Mouse (Mus musculus): Measurements from ENCODE around the gene Casz1.
A peak's percentile ranks its signal among the peaks of the same experiment; 100 is the strongest.

Gene Casz1

DNA sequence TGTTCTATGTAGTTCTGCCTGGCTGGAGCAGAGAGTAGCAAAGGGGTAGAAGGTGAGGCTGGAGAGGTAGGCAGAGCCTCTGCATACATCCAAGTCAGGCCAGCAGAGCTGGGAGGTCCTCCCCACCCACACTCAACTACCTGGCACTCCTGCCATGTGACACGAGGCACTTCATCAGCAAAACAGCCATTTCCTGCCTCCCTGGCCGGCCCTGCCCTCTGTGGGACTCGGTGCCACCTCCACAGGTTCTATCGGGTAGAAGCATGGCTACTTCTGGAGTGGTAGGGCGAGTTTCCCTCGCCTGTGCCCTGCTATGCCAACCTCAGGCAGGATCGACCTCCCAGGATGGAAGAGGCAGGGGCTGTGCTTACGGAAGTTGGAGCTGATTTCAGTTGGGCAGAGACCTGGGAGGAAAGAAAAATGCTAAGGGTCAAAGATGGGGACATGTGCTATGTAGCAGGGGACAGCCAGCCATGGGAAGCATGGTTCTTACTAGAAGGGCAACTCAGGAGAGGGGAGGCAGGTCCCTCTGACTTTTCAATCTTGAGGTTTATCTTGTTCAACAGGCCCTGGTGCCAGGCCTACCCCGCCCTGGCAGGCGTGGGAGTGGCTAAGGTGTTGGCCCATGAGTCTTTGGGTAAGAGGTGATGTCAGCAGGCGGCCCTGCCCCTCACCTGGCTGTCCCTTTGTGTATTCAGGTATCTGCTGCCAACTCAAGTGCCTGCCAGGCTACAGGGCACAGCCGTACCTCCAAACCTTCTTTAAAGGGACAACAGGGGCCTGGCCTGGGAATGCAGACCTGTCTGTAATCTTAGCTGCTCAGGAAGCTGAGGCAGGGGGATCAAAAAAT lies 6.5 kb upstream of the Casz1 start:
- no peak for DNase-seq (ENCODE audit: low read depth, low spot score)

DNA sequence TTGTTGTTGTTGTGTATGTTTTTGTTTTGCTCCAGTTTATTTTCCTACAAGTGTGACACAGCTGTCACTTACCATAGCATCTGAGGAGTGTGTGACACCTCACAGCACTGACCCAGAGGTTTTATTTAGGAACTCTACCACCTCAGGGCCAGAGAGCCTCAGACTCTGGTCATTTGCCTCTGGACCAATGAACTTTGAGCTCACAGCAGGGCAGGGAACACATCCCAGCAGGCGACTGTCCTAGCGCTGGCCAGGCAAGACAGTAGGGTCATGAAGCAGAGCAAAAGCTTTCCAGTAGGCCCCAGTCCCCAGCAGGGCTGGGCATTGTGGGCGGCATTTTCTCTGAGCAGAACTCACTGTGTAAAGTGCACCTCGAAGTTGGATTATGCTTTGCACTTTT lies 1.2 kb upstream of the Casz1 start:
- DNase-seq (ENCODE audit: low read depth, low spot score) = no peak

DNA sequence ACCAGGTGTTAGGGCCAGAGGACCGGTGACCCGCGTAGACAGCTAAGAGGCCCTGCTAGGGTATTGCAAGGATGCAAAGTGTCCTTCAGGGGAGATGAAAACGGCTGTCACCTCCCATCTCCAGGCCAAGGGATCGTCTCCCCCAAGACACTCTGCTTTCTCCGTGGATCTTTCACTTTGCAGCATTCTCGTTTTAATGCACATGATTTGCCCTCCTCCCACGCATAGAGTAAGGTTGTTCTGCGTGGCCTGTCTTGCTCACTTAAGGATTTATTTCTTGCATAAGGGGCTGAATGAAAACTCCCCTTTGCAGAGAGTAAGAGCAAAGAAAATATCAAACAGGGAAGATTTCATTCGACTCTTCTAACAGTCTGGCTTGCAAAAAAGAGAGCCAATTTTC lies 593 bp upstream of the Casz1 start:
- DNase-seq (ENCODE audit: low read depth, low spot score) = no peak

DNA sequence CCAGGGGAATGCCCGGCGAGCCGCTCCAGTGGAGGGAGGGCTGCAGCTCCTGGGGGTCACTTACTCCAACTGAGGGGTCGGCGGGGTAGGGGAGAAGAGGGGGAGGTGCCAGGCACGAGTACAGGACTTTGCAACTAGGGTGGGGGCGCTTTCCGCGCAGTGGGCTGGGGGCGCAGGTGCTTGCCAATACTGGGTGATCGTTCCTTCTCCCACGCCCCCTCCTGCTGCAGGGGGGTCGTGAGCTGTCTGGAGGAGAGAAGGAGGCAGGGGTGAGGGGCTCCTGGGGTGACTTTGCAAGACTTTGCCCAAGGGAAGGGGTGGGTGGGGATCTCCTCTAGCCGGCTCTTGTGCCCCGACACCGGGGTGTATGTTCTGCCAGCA lies 541 bp downstream of the Casz1 start:
- no peak for DNase-seq (ENCODE audit: low read depth, low spot score)

DNA sequence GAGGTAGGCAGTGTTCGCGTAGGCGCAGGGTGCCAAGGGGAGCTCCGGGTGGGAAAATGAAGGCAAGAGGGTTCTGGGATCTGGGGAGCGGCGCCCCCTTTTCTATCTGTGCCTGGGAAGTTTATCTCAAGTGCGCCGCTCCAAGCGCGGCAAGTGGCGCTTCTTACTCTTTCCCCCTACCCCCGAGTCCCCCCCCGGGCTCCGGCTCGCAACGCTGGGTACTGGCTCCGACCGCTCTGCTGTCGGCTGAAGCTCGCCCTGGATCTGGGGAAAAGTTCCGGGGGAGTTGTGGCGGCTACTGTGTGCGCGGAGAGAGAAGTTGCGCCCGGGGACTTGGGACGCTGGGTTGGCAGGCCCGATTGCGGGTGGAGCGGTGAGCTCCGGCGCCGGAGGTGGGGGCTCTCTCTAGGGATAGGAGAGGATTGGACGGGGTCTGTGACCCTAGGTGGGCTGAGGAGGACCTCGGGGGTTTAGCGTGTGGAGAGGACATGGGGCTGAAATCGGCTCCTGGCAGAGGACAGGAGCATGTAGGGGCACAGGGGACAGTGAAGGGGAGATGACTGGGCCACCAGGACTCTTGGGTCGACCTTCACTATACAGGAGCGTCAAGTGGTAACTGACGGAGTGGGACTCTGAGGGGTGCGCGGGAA lies 1.1 kb downstream of the Casz1 start:
- DNase-seq (ENCODE audit: low read depth, low spot score) = no peak

DNA sequence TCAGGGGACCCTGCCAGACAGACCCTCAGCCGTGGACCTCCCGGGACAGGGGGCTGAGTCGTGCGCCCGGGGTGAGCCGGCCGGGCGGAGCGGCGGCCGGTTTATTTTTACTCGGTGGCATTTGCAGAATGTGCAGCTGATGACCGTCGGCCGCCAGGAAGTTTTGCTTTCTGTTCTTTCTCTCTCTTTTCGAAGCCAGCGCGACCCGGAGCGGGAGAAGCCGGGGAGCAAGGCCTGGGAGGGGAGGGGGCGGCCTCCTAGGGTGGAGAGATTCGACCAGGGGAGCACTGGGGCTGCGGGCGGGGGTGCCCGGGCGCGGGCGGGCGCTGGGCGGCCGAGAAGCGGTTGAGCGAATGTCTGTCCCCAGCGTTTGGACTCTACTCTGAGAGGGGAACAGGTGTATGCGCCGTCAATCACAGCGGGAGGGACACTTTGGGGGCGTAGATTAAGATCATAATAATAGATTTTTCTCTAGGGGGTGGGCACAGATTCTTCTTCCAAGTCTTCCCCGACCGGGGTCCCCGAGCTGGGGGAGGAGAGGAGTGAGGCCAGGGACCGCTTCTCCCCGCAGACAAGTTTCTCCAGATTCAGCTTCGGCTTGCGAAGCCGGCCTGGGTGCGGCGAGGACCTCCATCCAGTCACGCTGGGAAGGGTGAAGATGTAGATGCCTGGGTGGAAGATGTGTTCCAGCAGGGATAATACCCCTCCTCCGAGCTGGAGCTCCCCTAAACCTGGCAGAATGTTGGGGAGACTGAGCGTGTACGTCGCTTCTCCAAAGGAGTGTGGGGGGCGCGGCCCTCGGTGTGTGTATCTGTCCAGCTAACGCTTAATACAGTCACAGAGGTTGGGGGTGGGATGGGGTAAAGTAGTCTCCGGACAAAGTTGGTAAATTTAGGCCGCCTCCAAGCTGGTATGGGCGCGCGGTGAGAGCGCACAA lies 1.9 kb downstream of the Casz1 start:
- DNase-seq (ENCODE audit: low read depth, low spot score) = no peak

DNA sequence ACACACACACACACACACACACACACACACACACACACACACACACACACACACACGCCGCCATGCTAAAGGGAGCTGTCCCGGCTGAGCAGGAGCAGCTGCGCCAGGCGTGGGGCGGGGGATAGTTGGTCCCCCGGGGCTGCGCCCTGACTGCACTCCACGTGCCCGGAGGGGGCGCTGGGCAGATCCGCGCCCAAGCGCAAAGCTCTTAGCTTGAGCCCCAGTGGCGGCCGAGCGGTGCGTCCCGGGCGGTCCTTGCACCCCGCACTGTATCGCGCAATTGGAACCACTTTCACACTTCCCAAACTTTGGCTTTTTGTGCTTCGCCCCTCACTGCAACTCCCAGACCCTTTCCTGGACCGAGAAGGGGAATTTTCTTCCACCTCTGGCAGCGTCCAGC lies 2.6 kb downstream of the Casz1 start:
- peak; percentile 48 for DNase-seq (ENCODE audit: low read depth, low spot score)

DNA sequence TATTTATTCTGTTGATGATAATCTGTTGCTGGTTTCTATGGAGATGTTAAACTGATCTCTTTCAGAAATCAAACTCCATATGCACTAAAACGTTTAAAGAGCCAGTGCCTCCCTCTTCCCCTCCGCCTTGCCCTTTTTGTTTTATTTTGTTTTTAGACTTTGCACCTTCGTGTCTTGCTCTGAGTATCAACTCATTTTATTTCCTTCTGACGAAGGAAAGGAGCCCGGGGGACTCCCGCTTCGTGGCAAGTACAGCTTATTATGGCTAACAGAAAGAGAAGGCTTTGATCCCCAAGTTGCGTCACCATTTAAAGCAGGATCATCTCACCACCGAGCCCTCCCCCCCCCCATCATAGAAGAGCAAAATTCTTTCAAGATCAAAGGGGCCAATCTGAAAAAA lies 3.2 kb downstream of the Casz1 start:
- no peak for DNase-seq (ENCODE audit: low read depth, low spot score)

DNA sequence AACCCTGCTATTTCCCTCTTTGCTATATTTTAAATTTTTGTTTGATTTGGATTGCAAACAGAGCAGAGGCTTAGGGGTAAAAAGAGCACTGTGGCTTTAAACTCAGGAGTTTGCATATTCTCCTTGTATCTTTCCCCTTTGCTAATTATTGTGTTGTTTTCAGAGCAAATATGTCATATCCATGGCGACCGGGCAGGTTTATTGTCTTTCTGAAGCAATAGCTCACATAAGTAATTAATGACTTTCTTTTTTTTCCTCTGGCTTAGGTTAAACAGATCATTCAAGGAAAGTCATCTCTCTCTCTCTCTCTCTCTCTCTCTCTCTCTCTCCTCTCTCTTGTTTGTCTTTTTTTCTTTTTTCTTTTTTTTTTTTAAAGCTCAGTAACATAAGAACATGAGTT lies 4.6 kb downstream of the Casz1 start:
- DNase-seq (ENCODE audit: low read depth, low spot score) = no peak

DNA sequence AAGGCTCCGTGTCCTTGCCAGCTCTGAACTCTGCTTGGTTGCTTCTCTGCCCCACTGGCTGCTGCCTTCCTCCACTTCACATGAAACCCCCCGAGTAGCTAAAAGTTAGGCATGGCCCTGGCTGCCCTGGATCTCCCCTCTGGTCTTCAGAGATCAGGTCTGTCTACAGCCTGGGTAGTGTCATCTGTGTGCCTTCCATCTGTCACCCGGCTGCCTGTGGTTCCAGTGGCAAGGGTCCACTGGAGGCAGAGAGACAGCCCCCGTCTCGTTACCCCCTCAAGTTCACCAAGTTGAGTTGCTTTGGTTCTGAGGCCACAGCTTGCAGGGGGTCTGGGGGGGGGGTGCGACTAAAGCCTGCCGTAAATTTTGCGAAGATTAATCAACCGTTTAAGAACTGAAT lies 6.5 kb downstream of the Casz1 start:
- DNase-seq (ENCODE audit: low read depth, low spot score) = no peak

DNA sequence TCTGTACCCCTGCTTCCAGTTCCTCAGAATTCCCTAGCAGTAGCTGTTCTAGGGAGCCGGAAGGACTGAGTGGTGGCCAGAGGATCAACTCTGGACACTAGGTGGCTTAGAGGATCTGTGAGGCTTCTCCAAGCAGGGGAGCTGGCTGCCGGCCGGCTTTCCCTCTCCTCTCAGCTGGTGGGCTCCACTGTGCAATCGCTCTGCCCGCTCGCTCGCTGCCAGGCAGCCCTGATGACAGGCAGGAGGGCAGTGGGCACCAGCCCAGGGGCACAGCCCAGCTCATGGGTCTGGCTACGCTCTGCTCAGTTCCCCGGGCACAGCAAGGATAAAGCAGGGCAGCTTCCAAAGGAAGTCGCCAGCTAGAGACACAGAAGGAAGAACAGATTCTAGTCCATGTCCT lies 7.7 kb downstream of the Casz1 start:
- no peak for DNase-seq (ENCODE audit: low read depth, low spot score)

DNA sequence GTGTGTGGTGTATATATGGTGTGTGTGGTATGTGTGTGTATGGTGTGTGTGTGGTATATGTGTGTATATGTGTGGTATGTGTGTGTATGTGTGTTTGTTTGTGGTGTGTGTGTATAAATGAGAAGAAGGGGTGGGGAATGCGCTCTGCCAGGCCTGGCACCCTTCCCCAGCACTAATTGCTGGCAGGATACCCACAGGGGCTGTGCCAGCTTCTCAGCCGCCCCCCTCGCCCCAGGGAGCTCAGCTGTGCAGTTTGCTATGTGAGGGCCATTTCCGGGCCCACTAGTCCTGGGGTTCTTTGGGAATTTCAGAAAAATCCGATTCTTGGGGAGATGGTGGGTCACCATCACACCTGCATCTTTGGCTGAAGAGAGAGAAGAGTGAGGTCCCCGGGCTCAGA lies 9.0 kb downstream of the Casz1 start:
- DNase-seq (ENCODE audit: low read depth, low spot score) = no peak

DNA sequence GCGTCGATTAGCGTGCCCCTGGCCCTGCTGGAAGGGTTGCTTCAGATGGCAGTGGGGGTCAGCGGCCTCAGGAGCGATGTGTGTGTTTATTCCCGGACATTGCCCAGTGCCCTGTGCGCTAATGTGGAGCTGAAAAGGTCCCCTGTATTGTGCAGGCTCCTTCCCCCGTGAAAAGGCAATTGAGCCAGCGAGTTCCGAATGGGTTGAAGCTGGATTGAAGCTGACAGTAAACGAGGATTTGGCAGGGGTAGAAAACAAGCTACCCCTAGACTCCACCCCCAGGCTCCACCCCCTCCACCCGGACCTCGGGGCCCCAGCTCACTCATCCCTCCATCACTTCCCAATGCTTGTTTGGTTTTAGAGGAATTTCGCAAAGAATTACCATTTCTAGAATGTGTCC lies 12.3 kb downstream of the Casz1 start:
- DNase-seq (ENCODE audit: low read depth, low spot score) = no peak

DNA sequence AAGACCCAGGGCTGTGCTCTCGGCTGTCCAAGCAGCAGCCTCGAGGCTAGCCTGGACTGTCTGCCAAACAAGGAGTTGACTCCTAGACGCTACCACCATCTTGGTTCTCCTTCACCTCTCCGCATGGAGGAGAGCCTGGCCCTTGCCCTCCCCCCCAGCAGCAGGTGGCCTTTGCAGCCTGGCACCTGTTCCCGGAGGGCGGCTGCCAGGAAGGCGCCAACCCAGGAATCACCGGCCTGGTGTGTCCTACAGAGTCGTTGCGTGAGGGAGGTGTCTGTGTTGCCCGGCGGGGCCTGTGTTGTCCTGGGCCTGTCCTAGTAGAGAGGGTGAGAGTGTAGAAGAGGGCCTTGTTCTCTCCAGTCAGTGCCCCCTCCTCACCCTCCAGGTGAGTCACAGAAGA lies 13.9 kb downstream of the Casz1 start:
- DNase-seq (ENCODE audit: low read depth, low spot score) = no peak

DNA sequence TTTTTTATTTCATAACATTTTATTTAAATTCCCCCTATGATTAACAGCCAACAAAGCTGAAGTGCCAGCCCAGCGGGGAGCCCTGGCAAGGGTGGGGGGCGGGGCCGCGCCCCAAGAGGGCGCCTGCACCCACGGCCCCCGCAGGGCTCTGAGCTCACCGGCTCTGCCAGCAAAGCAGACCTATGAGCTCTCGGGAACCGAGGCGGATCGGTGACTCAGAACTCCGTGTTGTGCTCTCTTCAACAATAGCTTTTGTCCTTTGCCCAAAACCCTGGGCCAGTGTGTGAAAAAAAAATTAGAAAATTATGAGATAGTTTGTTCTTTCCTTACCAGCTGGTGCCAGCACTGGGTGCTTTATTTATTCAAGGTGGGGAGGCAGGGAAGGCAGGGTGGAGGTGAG lies 15.9 kb downstream of the Casz1 start:
- DNase-seq (ENCODE audit: low read depth, low spot score) = no peak

DNA sequence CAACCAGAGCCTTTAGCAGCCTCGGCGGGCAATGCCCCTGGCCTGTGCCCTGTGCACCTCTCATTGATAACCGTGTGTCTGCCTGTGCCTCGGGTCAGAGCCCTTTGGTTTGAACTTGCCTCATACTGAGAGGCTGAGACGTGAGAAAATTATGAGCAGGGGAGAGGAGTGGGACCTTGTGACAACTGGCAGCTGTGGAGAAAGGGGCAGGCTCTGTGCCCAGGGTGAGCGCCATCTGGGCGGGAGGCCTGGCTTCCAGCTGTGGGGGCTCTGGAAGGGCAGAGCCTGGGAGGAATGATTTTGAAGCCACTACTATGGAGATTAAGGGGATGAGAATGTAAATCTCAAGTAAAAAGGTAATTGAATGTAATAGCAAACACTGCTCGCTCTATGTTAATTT lies 19.1 kb downstream of the Casz1 start:
- DNase-seq (ENCODE audit: low read depth, low spot score) = no peak

DNA sequence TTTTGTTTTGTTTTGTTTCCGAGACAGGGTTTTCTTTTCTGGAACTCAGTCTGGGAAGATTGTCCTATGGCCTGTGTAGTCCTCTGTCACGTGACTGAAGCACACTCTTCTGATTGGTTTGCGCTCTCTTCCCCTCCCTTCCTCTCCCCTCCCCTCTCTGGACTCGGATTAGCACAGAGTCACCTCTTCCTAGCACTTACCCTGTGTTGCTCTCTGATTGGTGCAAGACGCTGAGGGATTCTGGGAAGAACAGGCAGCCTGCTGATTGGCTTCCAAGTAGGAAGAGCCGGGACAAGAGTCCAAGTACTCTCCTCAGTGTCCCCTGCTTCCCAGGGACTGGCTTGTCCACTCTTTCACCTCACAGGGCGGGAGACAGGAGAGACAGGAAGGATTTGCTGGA lies 26.1 kb downstream of the Casz1 start:
- DNase-seq (ENCODE audit: low read depth, low spot score) = no peak

DNA sequence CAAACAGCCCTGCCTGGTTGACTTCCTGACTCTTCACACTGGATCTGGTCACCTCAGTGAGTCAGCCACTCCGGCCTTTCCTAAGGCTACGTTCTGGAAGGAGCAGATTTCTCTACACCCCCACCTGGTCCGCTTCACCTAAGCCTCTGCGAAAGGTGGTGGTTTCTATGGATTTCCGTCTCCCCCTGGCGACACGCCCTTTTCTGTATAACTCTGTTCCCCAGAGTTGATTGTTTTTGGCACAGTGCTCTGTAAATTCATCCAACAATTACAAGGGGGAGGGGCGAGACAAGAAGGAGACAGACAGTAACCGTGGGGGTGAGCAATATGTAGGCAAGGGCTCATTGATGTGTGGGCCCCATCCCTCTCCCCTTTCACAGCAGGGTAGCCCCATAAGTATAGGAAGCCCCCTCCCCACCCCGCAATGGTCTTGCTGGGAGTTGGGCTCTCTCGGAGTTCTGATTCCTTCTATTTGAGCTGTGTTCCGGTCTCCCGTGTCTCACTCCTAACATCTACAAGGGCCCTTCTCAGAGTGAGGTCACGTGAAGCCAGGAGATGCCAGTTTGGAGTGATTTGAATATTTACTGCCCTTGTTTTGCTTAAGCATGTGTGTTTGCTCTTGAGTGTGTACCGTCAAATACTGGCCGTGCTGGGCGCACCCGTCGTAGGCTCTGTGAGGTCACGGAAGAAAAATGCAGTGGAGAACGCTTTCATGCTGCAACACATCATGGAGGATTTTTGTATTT lies 29.2 kb downstream of the Casz1 start:
- DNase-seq (ENCODE audit: low read depth, low spot score) = no peak

DNA sequence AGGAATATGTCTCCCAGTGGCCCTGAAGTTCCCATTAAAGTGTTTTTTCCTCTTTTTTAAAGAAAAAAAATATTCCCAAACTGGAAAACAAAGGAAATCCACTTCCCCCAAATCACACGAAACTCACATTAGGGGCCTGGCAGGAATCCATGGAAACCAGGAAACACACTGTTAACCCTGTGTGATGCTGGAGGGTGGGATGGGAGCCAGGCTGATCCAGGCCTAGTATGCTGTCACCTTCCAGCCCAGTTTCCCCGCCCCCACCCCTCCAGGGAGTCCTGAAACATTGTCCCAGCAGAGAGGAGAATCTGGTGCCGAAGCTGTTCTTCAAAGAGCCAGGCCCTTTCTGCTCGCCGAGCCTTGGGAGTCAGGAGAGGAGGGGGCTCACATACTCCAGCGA lies 32.2 kb downstream of the Casz1 start:
- DNase-seq (ENCODE audit: low read depth, low spot score) = no peak

DNA sequence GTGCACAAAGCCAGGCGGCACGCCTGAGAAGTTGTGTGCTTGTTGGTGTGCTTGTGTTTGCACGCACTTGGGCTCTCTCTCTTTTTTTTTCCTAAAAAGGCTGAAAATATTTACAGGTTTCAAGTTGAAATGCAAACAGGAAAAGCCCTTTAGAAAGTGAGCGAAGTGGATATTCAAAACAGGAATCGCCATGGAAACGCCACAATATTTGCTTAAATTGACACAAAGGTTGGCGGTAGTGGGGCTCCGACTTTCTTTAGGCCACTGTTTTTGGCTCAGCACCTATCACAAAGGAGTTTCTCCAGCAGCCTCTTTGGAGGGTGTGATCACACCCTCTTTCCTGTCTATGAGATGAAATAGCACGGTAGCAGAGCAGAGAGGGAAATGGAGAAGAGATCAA lies 32.8 kb downstream of the Casz1 start:
- peak; percentile 56 for DNase-seq (ENCODE audit: low read depth, low spot score)

DNA sequence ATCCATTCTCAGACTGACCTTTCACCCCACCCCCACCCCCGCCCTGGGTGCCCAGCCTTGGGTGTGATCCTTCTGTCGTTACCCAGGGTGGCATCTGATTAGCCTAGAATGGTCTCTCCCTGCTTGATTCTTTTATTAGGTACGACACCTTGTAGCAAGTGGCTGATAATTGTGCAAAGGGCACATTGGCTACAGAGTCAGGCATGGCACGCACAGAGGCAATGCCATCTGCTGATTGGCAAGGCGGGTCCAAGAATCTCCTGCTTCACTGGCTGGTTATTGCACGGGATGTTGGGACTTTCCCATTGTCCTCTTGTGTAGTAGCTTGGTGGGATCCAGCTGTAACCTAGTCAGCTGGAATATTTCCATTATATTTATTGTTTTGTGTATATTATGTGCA lies 33.4 kb downstream of the Casz1 start:
- no peak for DNase-seq (ENCODE audit: low read depth, low spot score)

DNA sequence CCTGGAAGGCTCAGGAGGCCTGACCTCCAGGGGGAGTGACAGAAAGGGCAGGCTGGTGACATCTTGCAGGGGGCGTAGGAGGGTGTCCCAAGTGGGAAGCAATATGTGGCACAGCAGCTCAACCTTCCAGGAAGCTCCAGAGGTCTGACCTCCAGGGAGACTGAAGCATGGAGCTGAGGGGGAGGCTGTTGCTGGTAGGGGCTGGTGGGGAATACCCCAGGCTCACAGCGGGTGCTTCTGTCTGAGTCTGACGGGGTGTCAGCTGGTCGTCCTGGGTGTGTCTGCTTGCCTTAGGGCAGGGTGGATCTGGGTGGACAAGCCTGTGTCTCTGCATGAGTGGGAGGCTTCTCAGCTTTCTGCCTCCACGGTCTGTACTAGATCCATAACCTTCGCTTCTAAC lies 38.1 kb downstream of the Casz1 start:
- DNase-seq (ENCODE audit: low read depth, low spot score) = no peak
